Mouse (Mus musculus) lung, embryonic 14.5 days (tissue): Measurements from ENCODE around the gene Get4. TPM values are rescaled to one million over a fixed set of nuclear protein-coding genes. Genes with fewer than 3 reads are reported as not detected.

Experiments used
- ATAC-seq: fragments of 200-750 bp; cut with Nextera tagmentation; 2 replicates; pipeline ENCODE4 v1.8.0; 2017; ENCODE audit warnings: mild to moderate bottlenecking, moderate TSS enrichment, moderate library complexity; ENCODE audit not compliant: insufficient read depth
- DNase-seq: peaks from one replicate; pipeline ENCODE4 v3.0.0-alpha.2; 2015
- H3K27ac ChIP-seq: fragments of 300-500 bp; sonication (generic); 2 replicates; pipeline ENCODE4 v1.5.1; 2014; ENCODE audit warnings: low read depth, mild to moderate bottlenecking, moderate library complexity
- H3K27me3 ChIP-seq: fragments of 300-500 bp; sonication (generic); 2 replicates; pipeline ENCODE4 v1.6.1; 2014; ENCODE audit warnings: low read length, control low read depth; ENCODE audit not compliant: insufficient read depth
- H3K36me3 ChIP-seq: fragments of 300-500 bp; sonication (generic); 2 replicates; pipeline ENCODE4 v1.6.1; 2014; ENCODE audit warnings: control low read depth; ENCODE audit not compliant: insufficient read depth
- H3K4me1 ChIP-seq: fragments of 300-500 bp; sonication (generic); 2 replicates; pipeline ENCODE4 v1.6.1; 2014; ENCODE audit warnings: antibody characterized with exemption, control low read depth; ENCODE audit not compliant: insufficient read depth
- H3K4me2 ChIP-seq: fragments of 300-500 bp; sonication (generic); 2 replicates; pipeline ENCODE4 v1.6.1; 2014; ENCODE audit warnings: mild to moderate bottlenecking
- H3K4me3 ChIP-seq: fragments of 300-500 bp; sonication (generic); 2 replicates; pipeline ENCODE4 v1.5.1; 2014; ENCODE audit warnings: low read depth, low read length
- H3K9ac ChIP-seq: fragments of 300-500 bp; sonication (generic); 2 replicates; pipeline ENCODE4 v1.6.1; 2014
- H3K9me3 ChIP-seq: fragments of 300-500 bp; sonication (generic); 2 replicates; pipeline ENCODE4 v1.6.1; 2016; ENCODE audit warnings: low read depth, low read length, control low read depth
- CTCF ChIP-seq: IDR thresholded peaks from 2 replicates; pipeline ENCODE4 v1.5.1; 2016; ENCODE audit warnings: antibody characterized with exemption, low read depth
- WGBS: fragments of 180-500 bp; shearing (Covaris S2); extraction: QIAGEN DNeasy Blood & Tissue Kit; methylation state at CpG from one replicate; pipeline ENCODE4 v1.1.7; 2014; 5-methylcytosine and 5-hydroxymethylcytosine counted together
- polyA plus RNA-seq: library from polyadenylated mRNA; unstranded; fragments of >200 nt; fragmentation: Nextera tagmentation; extraction: Ambion mirVana; gene quantifications from 2 replicates; pipeline ENCODE4 v1.2.1, GENCODE M21; 2014

The Get4 gene
- polyA plus RNA-seq, 1 experiment from 2014 or later = 183 TPM

DNA sequence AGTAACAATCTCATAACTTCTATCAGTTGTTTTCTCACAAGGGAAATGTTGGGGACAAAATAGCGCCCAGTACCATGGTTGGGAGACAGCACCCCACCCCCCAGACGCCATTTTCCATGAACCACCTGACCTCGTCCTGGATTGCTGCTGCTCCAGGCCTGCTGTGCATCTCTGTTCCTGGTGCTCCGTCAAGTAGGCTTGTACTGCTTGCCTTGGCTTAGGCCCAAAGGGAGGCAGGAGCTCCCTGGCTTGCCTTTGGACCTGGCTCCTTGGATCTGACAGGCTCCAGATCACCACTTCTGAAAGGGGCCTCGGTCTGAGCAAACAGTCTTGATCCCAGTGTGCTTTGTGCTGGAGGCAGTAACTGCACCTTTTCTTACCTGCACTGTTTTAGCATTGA, 7.7 kb downstream of the Get4 start:
- Histone ChIP-seq H3K9me3 (no peaks in the 10 kb centered on the region), H3K4me3 (no peak overlapping the region), H3K4me2 (no peak overlapping the region), H3K27ac (peak overlapping the region; percentile 2; the same call in 1 of the 2 replicates), H3K27me3 (no peaks in the 10 kb centered on the region), H3K36me3 (peaks cover 61% of the 10 kb centered on the region), H3K9ac (no peak overlapping the region), H3K4me1 (no peaks in the 10 kb centered on the region)
- 65% methylated on average over 5 of the region's 5 CpGs for WGBS
- ATAC-seq = peak; percentile 52; the same call in 1 of the 2 replicates
- peak; percentile 56 for DNase-seq
- no peak for TF ChIP-seq CTCF

DNA sequence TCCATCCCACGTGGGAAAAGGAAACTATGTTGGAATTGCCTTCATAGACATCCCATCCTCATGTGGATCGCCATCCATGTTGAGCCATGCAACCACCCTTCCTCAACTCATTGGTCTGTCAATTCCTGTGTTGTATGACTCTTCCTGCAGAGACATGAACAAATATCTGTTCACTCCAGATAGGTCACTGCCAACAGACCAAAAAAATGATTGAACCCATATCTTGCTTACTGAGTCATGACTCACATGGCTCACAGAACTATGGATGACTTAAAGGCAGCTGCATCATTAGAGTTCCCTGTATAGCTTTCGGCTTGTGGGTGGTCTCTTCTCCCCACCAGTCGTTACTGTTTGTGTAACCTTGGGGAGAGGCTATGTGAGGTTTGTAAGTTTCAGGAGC, 9.3 kb downstream of the Get4 start:
- Histone ChIP-seq H3K4me2 (no peak overlapping the region), H3K36me3 (peaks cover 71% of the 10 kb centered on the region), H3K4me3 (no peak overlapping the region), H3K27me3 (no peaks in the 10 kb centered on the region), H3K9me3 (no peaks in the 10 kb centered on the region), H3K9ac (no peak overlapping the region), H3K4me1 (no peaks in the 10 kb centered on the region), H3K27ac (no peak overlapping the region)
- 88% methylated on average over 4 of the region's 4 CpGs for WGBS
- ATAC-seq (no peak), DNase-seq (no peak)
- TF ChIP-seq CTCF = no peak

DNA sequence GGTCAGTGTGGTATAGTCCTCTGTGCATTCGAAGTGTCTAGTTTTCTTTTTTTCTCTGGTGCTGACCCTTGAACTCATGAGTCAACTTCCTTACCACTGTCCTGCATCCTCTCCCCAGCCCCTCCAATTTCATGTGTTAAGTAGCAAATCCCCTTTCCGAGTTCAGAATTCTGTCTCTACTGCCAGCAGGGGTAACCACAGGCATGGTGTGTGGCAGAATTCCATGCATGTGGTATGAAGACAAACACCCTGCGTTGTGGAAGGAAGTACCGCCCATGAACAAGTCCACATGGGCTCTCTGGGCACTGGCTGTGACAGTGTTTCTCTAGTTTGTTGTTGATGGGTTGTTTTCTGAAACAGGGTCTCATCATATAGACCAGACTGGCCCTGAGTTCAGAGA, 15.5 kb downstream of the Get4 start:
- Histone ChIP-seq H3K36me3 (peaks cover 68% of the 10 kb centered on the region), H3K4me2 (no peak overlapping the region), H3K9ac (no peak overlapping the region), H3K4me3 (no peak overlapping the region), H3K27ac (no peak overlapping the region), H3K9me3 (no peaks in the 10 kb centered on the region), H3K27me3 (no peaks in the 10 kb centered on the region), H3K4me1 (peaks cover 13% of the 10 kb centered on the region)
- WGBS = 90% methylated on average over 4 of the region's 4 CpGs
- DNase-seq = no peak
- no peak for ATAC-seq
- TF ChIP-seq CTCF = no peak

- H3K9me3 ChIP-seq = no peaks in the 10 kb centered on the region
- TF ChIP-seq CTCF = no peak
- H3K27ac ChIP-seq = peak overlapping the region; percentile 78
- peaks cover 13% of the 10 kb centered on the region for H3K4me1 ChIP-seq
- no peaks in the 10 kb centered on the region for H3K27me3 ChIP-seq
- peak; percentile 88 for ATAC-seq
- no peak overlapping the region for H3K9ac ChIP-seq
- H3K4me3 ChIP-seq = no peak overlapping the region
- no peak overlapping the region for H3K4me2 ChIP-seq
- 38% methylated on average over 16 of the region's 16 CpGs for WGBS
- DNase-seq = peak; percentile 91
- H3K36me3 ChIP-seq = peaks cover 35% of the 10 kb centered on the region
These were observed 18.8 kb downstream of the Get4 start for GRCm38 (mm10) chr5:139270806-139271521.

DNA sequence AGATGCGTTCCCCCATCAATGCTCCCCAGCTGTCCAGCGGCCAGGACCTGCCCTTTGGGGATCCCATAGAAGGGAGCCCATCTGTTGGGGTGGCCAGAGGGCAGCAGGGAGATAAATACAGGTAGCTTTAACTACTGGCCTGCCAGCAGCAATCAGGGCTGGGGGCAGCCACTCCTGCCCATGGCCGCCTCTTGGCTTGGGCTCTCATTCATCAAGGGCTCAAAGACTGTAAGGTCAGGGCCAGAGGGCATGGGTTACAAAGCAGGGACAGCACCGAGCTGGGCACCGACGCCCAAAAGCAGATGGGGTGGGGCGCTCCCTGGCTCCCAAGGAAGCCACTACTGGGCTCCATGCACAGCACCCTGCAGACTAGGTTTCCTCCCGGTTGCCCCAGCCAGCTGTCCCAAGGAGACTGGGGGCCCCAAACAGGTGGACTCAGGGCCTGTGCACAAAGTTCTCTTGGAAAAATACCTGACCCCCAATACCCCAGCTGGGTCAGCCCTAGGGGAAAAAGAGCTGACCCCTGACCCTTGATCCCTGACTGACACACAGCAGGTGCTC, 19.9 kb downstream of the Get4 start:
- H3K9ac ChIP-seq = no peak overlapping the region
- TF ChIP-seq CTCF = no peak
- peaks cover 24% of the 10 kb centered on the region for H3K36me3 ChIP-seq
- no peak overlapping the region for H3K4me3 ChIP-seq
- no peaks in the 10 kb centered on the region for H3K27me3 ChIP-seq
- 46% methylated on average over 8 of the region's 8 CpGs for WGBS
- H3K4me1 ChIP-seq = peaks cover 13% of the 10 kb centered on the region
- H3K9me3 ChIP-seq = no peaks in the 10 kb centered on the region
- DNase-seq (no peak), ATAC-seq (no peak)
- H3K27ac ChIP-seq = peak overlapping the region; percentile 78
- H3K4me2 ChIP-seq = 0 out of 2 replicates have a peak overlapping the region, but pooled peaks have one; percentile 4

DNA sequence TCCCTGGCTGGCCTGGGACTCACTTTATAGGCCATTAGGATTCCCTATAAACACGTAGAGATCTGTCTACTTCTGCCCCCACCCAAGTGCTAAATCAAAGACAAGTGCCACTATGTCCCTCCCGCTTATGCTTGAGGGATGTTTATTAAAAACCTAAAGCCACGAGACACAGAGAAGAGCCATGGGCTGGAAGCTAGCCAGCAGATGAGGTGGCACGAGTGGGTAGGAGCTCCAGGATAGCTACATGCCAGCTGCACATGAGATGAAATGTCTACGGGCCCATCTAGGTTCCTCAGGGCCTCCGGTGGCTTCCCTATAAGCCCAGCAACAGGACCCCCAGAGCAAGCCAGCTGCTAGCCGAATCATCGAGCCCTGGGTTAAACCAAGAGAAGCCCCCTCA, 25.2 kb downstream of the Get4 start:
- Histone ChIP-seq H3K36me3 (no peaks in the 10 kb centered on the region), H3K4me1 (peaks cover 3% of the 10 kb centered on the region), H3K4me3 (no peak overlapping the region), H3K9ac (no peak overlapping the region), H3K4me2 (no peak overlapping the region), H3K9me3 (no peaks in the 10 kb centered on the region), H3K27me3 (no peaks in the 10 kb centered on the region), H3K27ac (no peak overlapping the region)
- no peak for TF ChIP-seq CTCF
- WGBS = 59% methylated on average over 8 of the region's 8 CpGs
- ATAC-seq (no peak), DNase-seq (no peak)

GRCm38 (mm10) chr5:139281373-139282112, 29.4 kb downstream of the Get4 start:
- Histone ChIP-seq H3K27ac (peak overlapping the region; percentile 65; the same call in 1 of the 2 replicates), H3K9me3 (no peaks in the 10 kb centered on the region), H3K27me3 (no peaks in the 10 kb centered on the region), H3K4me1 (peaks cover under 1% of the 10 kb centered on the region; the same call in 1 of the 2 replicates), H3K9ac (no peak overlapping the region), H3K36me3 (no peaks in the 10 kb centered on the region), H3K4me3 (no peak overlapping the region), H3K4me2 (no peak overlapping the region)
- WGBS = 35% methylated on average over 10 of the region's 11 CpGs
- peak; percentile 53 for DNase-seq
- ATAC-seq = peak; percentile 47
- TF ChIP-seq CTCF = no peak
